Mouse (Mus musculus): ENCODE measurements around the gene Pip4k2b. TPM values are rescaled to one million over a fixed set of nuclear protein-coding genes. Genes with fewer than 3 reads are reported as not detected.

Pip4k2b gene
- total and polyA plus RNA-seq, 3 experiments: 23.3 to 44.0 (median 30.8) TPM

- Histone ChIP-seq H3K4me2 (ENCODE audit: insufficient read depth, low read depth, poor library complexity, severe bottlenecking) (peak within 1 kb of the TSS; percentile 46), H3K9ac (ENCODE audit: insufficient read depth, low read depth) (peak within 1 kb of the TSS; percentile 84), H3K9me3 (replicated peaks; ENCODE audit: low read length) (no peaks in the 10 kb centered on the region), H3K27me3 (replicated peaks) (peaks cover 21% of the 10 kb centered on the region), H3K4me1 (ENCODE audit: control insufficient read depth in 1 of 2, insufficient read depth in 2 of 2) (peaks cover 11 to 50% of the 10 kb centered on the region in 2 experiments), H3K79me2 (replicated peaks; ENCODE audit: control insufficient read depth, extremely low read depth, insufficient read depth, poor library complexity, severe bottlenecking) (peaks cover 19% of the 10 kb centered on the region), H3K36me3 (replicated peaks in 1 of 2; ENCODE audit: control insufficient read depth in 1 of 2, insufficient read depth in 1 of 2, low read length in 1 of 2) (peaks cover 4 to 15% of the 10 kb centered on the region in 2 experiments), H3K4me3 (replicated peaks in 1 of 3; ENCODE audit: low read depth in 2 of 3, low read length in 2 of 3, poor library complexity in 1 of 3) (peak within 1 kb of the TSS; percentile 66 to 83 (median 72)), H3K27ac (ENCODE audit: insufficient read depth, low read depth) (peak within 1 kb of the TSS; percentile 69)
- peak; percentile 69 for DNase-seq (ENCODE audit: extremely low read depth)
- TF ChIP-seq POLR2AphosphoS2 (IDR thresholded peaks at IDR 0.05; ENCODE audit: low read depth, low read length) (no peak), JUN (IDR thresholded peaks at IDR 0.05; ENCODE audit: insufficient read depth, low read depth, low read length) (no peak), NELFE (IDR thresholded peaks at IDR 0.05; ENCODE audit: low read depth, low read length) (peak; percentile 50), CHD2 (IDR thresholded peaks at IDR 0.05; ENCODE audit: low read length) (peak; percentile 13; the same call in 1 of the 2 replicates), ZC3H11A (IDR thresholded peaks at IDR 0.05; ENCODE audit: low read depth, low read length) (no peak), HCFC1 (IDR thresholded peaks at IDR 0.05; ENCODE audit: low read depth, low read length) (no peak), BHLHE40 (IDR thresholded peaks at IDR 0.05; ENCODE audit: low read depth, low read length) (no peak), USF1 (IDR thresholded peaks at IDR 0.05; ENCODE audit: low read depth, low read length) (no peak), SIN3A (IDR thresholded peaks at IDR 0.05; ENCODE audit: low read length) (no peak; the same call in 1 of the 2 replicates), POLR2A (IDR thresholded peaks at IDR 0.05; ENCODE audit: low read depth, low read length) (peak; percentile 71), NRF1 (IDR thresholded peaks at IDR 0.05; ENCODE audit: low read depth, low read length) (no peak), ETS1 (conservative IDR thresholded peaks at IDR 0.05; ENCODE audit: low read depth, low read length) (no peak), E2F4 (IDR thresholded peaks at IDR 0.05; ENCODE audit: insufficient replicate concordance, low read depth, low read length) (no peak), SMC3 (IDR thresholded peaks at IDR 0.05; ENCODE audit: low read depth, low read length) (no peak), MAX (IDR thresholded peaks at IDR 0.05; ENCODE audit: low read length) (peak; percentile 73; the same call in 1 of the 2 replicates), RAD21 (IDR thresholded peaks at IDR 0.05; ENCODE audit: low read depth, low read length) (no peak), GABPA (IDR thresholded peaks at IDR 0.05; ENCODE audit: insufficient replicate concordance, low read depth, low read length) (no peak), RCOR1 (conservative IDR thresholded peaks at IDR 0.05; ENCODE audit: low read depth, low read length) (no peak; the same call in 1 of the 2 replicates), ELF1 (IDR thresholded peaks at IDR 0.05; ENCODE audit: low read depth, low read length) (peak; percentile 7; the same call in 1 of the 2 replicates), TCF12 (IDR thresholded peaks at IDR 0.05; ENCODE audit: low read depth, low read length) (peak; percentile 49; the same call in 1 of the 2 replicates), MXI1 (IDR thresholded peaks at IDR 0.05; ENCODE audit: low read depth, low read length) (peak; percentile 56; the same call in 1 of the 2 replicates), KAT2A (IDR thresholded peaks at IDR 0.05; ENCODE audit: insufficient replicate concordance, low read length) (0 out of 2 replicates have a peak, but pooled peaks have one; percentile 57), MAZ (IDR thresholded peaks at IDR 0.05; ENCODE audit: low read depth, low read length) (no peak), EP300 (IDR thresholded peaks at IDR 0.05; ENCODE audit: low read length) (no peak), JUND (conservative IDR thresholded peaks at IDR 0.05; ENCODE audit: low read depth, low read length) (no peak), CTCF (conservative IDR thresholded peaks at IDR 0.05 in 1 of 2, IDR thresholded peaks at IDR 0.05 in 1 of 2; ENCODE audit: low read depth in 2 of 2, low read length in 2 of 2) (no peak; a peak in 1 of 4 replicates), MYC (IDR thresholded peaks at IDR 0.05; ENCODE audit: low read depth, low read length) (no peak), CHD1 (IDR thresholded peaks at IDR 0.05; ENCODE audit: low read depth, low read length) (no peak), ZNF384 (IDR thresholded peaks at IDR 0.05; ENCODE audit: low read depth, low read length) (no peak), PAX5 (IDR thresholded peaks at IDR 0.05; ENCODE audit: low read length) (no peak), ZKSCAN1 (IDR thresholded peaks at IDR 0.05; ENCODE audit: borderline replicate concordance, low read depth, low read length) (no peak), MEF2A (IDR thresholded peaks at IDR 0.05; ENCODE audit: borderline replicate concordance, low read depth, low read length) (peak; percentile 58; the same call in 1 of the 2 replicates), UBTF (IDR thresholded peaks at IDR 0.05; ENCODE audit: low read depth, low read length) (peak; percentile 100), ZMIZ1 (IDR thresholded peaks at IDR 0.05; ENCODE audit: low read depth, low read length) (no peak), USF2 (conservative IDR thresholded peaks at IDR 0.05; ENCODE audit: low read depth, low read length) (no peak), MAFK (IDR thresholded peaks at IDR 0.05; ENCODE audit: insufficient replicate concordance, low read length) (no peak), TBP (conservative IDR thresholded peaks at IDR 0.05; ENCODE audit: low read depth, low read length) (peak; percentile 97), IRF4 (IDR thresholded peaks at IDR 0.05; ENCODE audit: low read depth, low read length) (no peak)
- dilution Hi-C loops (cut with MboI; ENCODE audit: extremely low pct_ligation_motif_present, extremely low pct_unique_long_range_greater_than_20kb, low sequenced_read_pairs) (no loop called here), in situ Hi-C loops (cut with MboI; ENCODE audit: low pct_ligation_motif_present, low pct_unique_long_range_greater_than_20kb, low sequenced_read_pairs) (loop anchor here (5.0 kb wide), 1 partner anchor 37 kb away; no protein-coding TSS in a partner anchor)
Measured at GRCm38 (mm10) chr11:97700003-97700745, 44.3 kb downstream of the Pip4k2b start, which contains the start of gene Pcgf2. TSS of gene Pcgf2 (minus strand) at chr11:97700497.
